Mouse (Mus musculus) embryonic facial prominence, embryonic 15.5 days (tissue): ENCODE measurements around the gene Gm45716. TPM values are rescaled to one million over a fixed set of nuclear protein-coding genes. Genes with fewer than 3 reads are reported as not detected.
A peak's percentile ranks its signal among the peaks of the same experiment; 100 is the strongest.

Source experiments
- ATAC-seq: fragments of 200-750 bp; cut with Nextera tagmentation; 2 replicates; pipeline ENCODE4 v1.8.0; 2017; ENCODE audit warnings: low read depth, moderate TSS enrichment; ENCODE audit not compliant: insufficient number of reproducible peaks, low FRiP score, low TSS enrichment
- H3K27ac ChIP-seq: fragments of 300-500 bp; sonication (generic); replicated peaks from 2 replicates; pipeline ENCODE4 v1.5.1; 2015; ENCODE audit warnings: mild to moderate bottlenecking, inconsistent platforms
- H3K27me3 ChIP-seq: fragments of 300-500 bp; sonication (generic); 2 replicates; pipeline ENCODE4 v1.6.1; 2015; ENCODE audit warnings: inconsistent platforms
- H3K36me3 ChIP-seq: fragments of 300-500 bp; sonication (generic); 2 replicates; pipeline ENCODE4 v1.6.1; 2015; ENCODE audit warnings: mild to moderate bottlenecking, inconsistent platforms
- H3K4me1 ChIP-seq: fragments of 300-500 bp; sonication (generic); 2 replicates; pipeline ENCODE4 v1.6.1; 2015; ENCODE audit warnings: inconsistent platforms
- H3K4me2 ChIP-seq: fragments of 300-500 bp; sonication (generic); replicated peaks from 2 replicates; pipeline ENCODE4 v1.6.1; 2015; ENCODE audit warnings: mild to moderate bottlenecking, inconsistent platforms
- H3K4me3 ChIP-seq: fragments of 300-500 bp; sonication (generic); replicated peaks from 2 replicates; pipeline ENCODE4 v1.5.1; 2015; ENCODE audit warnings: mild to moderate bottlenecking, inconsistent platforms
- H3K9ac ChIP-seq: fragments of 300-500 bp; sonication (generic); 2 replicates; pipeline ENCODE4 v1.6.1; 2015; ENCODE audit warnings: inconsistent platforms
- H3K9me3 ChIP-seq: fragments of 300-500 bp; sonication (generic); replicated peaks from 2 replicates; pipeline ENCODE4 v1.6.1; 2016; ENCODE audit warnings: inconsistent platforms
- WGBS: fragments of 180-500 bp; shearing (Covaris S2); methylation state at CpG from one replicate; pipeline ENCODE4 v1.1.7; 2015; 5-methylcytosine and 5-hydroxymethylcytosine counted together
- polyA plus RNA-seq: library from polyadenylated mRNA; unstranded; fragments of >200 nt; fragmentation: Nextera tagmentation; extraction: Ambion mirVana; gene quantifications from 2 replicates; pipeline ENCODE4 v1.2.1, GENCODE M21; 2015

The Gm45716 gene
- polyA plus RNA-seq, 1 experiment from 2014 or later, result 9.0 TPM

- Histone ChIP-seq H3K4me1 (peaks cover 48% of the 10 kb centered on the region), H3K4me2 (peak overlapping the region; percentile 0; the same call in 1 of the 2 replicates), H3K9ac (no peak overlapping the region), H3K27me3 (no peaks in the 10 kb centered on the region), H3K9me3 (no peaks in the 10 kb centered on the region), H3K36me3 (no peaks in the 10 kb centered on the region), H3K27ac (no peak overlapping the region), H3K4me3 (no peak overlapping the region)
- 46% methylated on average over 2 of the region's 2 CpGs for WGBS
- no peak for ATAC-seq
Observed at GRCm38 (mm10) chr11:90251923-90252322, 64.4 kb downstream of the Gm45716 start.

DNA sequence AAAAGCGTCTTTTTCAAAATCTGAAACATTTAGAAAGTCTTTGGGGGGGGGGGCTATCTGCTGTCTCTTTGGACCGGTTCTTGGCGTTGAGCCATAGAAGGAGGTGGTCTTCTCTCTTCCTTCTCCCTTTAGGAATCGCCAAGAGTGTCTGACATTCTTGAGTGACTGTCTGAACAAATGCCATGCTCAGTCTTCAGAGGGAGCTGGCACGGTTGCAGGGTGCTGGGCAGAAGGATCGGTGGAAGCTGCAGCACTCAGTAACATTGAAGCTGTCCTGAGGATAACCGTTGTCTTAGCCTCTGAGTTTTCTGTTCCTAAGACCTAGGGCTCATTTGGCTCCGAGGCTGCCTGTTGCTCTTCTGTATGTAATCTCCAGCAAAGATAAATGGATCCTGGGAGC, 64.9 kb downstream of the Gm45716 start:
- Histone ChIP-seq H3K9me3 (no peaks in the 10 kb centered on the region), H3K9ac (no peak overlapping the region), H3K27ac (no peak overlapping the region), H3K4me2 (peak overlapping the region; percentile 0; the same call in 1 of the 2 replicates), H3K27me3 (no peaks in the 10 kb centered on the region), H3K4me1 (peaks cover 53% of the 10 kb centered on the region), H3K36me3 (no peaks in the 10 kb centered on the region), H3K4me3 (no peak overlapping the region)
- no peak for ATAC-seq
- WGBS, result 55% methylated on average over 8 of the region's 8 CpGs

- H3K4me1 ChIP-seq, result peaks cover 61% of the 10 kb centered on the region
- H3K36me3 ChIP-seq, result no peaks in the 10 kb centered on the region
Observed at GRCm38 (mm10) chr11:90254536-90254935, 67.1 kb downstream of the Gm45716 start.

DNA sequence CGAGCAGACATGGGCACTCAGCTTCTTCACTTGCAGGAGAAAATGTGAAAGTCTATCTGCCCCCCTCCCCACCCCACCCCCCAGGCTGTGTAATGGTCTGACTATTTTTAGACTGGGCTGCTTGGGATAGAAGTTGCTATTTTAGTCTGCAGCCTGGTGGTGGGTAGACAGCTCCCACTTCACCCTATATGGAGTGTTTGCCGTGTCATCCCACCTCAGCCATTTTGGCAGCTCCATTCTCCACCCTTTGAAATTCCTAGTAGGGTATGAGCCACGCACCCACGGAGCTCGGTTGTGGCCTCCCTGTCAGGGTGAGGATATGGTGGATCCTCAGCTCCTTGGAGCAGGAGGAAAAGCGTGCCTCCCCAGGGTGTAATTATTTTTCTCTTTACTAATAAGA, 68.2 kb downstream of the Gm45716 start:
- Histone ChIP-seq H3K4me2 (no peak overlapping the region), H3K36me3 (peaks cover 11% of the 10 kb centered on the region), H3K4me1 (peaks cover 56% of the 10 kb centered on the region), H3K27ac (no peak overlapping the region), H3K27me3 (no peaks in the 10 kb centered on the region), H3K9ac (no peak overlapping the region), H3K9me3 (no peaks in the 10 kb centered on the region), H3K4me3 (no peak overlapping the region)
- ATAC-seq, result peak; percentile 75
- 61% methylated on average over 6 of the region's 6 CpGs for WGBS

More at GRCm38 (mm10) chr11:90254536-90254935, 67.1 kb downstream of the Gm45716 start:
- no peaks in the 10 kb centered on the region for H3K27me3 ChIP-seq
- no peak for ATAC-seq
- 84% methylated on average over 3 of the region's 3 CpGs for WGBS
- no peak overlapping the region for H3K9ac ChIP-seq
- H3K27ac ChIP-seq, result no peak overlapping the region
- no peak overlapping the region for H3K4me2 ChIP-seq
- no peak overlapping the region for H3K4me3 ChIP-seq
- H3K9me3 ChIP-seq, result no peaks in the 10 kb centered on the region

DNA sequence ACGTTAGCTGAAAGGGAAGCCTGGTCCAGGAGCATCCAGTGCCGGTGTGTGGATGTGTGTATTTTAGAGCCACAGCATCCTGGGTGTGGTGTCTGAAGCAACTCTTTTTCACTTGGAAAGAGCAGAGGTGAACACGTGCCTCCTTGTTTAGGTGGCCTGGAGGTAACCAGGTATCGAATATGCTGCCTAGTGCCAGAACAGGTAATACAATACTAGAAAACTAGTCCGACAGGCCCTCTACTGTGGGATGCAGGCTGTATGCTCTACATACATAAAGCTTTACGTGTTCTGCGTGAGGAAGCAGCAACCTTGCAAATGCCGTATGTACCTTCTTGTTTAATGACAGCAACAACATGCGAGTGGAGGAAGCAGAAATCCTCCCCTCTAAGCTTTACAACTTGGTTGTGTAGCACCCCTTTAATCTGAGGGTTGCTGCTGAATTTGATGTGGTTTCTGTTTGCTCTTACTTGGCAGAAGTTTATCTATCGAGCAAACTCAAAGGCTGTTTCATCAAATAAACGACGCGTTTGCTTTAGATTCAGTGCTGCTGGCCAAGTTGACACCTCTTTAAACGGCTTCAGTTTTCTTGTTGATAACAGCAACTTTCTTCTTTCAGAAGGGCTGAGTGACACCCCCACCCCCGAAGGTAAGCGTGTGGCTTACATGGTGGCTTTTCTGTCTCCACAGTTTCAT, 69.5 kb downstream of the Gm45716 start:
- Histone ChIP-seq H3K4me1 (peaks cover 48% of the 10 kb centered on the region), H3K4me3 (no peak overlapping the region), H3K9ac (no peak overlapping the region), H3K4me2 (0 out of 2 replicates have a peak overlapping the region, but pooled peaks have one; percentile 8), H3K27me3 (no peaks in the 10 kb centered on the region), H3K9me3 (no peaks in the 10 kb centered on the region), H3K27ac (peak overlapping the region; percentile 28; the same call in 1 of the 2 replicates), H3K36me3 (peaks cover 23% of the 10 kb centered on the region)
- WGBS, result 71% methylated on average over 16 of the region's 16 CpGs
- no peak for ATAC-seq

DNA sequence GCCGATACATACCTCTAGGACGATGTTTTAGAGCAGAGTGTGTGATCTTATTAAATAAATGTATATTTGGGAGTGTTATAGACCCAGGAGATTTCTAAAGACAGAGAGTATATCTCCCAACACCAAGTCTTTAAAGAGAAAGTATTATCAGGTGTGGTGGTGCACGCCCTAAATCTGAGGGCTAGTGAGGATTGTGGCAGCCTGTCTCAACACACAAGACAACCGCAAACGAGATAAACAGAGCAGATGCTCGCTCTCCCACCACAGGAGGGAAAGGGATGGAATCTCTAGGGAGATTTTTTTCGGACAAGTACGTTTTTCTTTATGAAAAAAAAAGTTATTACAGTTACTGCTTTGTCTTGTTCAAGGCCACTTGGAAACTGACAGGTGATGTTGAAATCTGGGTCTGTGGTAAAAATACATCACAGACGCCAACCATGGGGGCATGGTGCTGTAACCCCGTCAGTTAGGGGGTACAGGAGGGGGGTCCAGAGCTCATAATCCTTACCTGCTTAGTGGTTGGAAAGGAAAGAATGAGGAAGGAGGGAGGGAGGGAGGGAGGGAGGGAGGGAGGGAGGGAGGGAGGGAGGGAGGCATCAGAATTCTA, 70.9 kb downstream of the Gm45716 start:
- Histone ChIP-seq H3K9me3 (no peaks in the 10 kb centered on the region), H3K4me2 (no peak overlapping the region), H3K36me3 (peaks cover 37% of the 10 kb centered on the region), H3K4me3 (no peak overlapping the region), H3K27ac (no peak overlapping the region), H3K27me3 (no peaks in the 10 kb centered on the region), H3K4me1 (peaks cover 36% of the 10 kb centered on the region), H3K9ac (no peak overlapping the region)
- WGBS, result 44% methylated on average over 10 of the region's 10 CpGs
- no peak for ATAC-seq

GRCm38 (mm10) chr11:90259071-90259470, 71.6 kb downstream of the Gm45716 start:
- peaks cover 38% of the 10 kb centered on the region for H3K4me1 ChIP-seq

DNA sequence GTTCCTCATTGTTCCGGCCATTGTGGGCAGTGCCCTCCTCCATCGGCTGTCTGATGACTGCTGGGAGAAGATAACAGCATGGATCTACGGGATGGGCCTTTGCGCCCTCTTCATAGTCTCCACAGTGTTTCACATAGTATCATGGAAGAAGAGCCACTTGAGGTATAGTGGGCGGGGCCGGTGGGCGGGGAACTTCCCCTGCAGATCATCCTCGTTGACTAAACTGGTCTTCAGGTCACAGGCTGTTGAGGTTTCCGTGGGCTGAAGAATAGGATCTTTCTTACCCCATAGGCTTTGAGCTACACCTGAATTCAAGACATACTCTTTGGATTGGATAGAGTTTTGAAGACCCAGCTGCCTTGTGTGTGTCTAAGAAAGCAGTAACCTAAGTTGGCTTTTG, 72.3 kb downstream of the Gm45716 start:
- H3K27me3 ChIP-seq, result no peaks in the 10 kb centered on the region
- H3K27ac ChIP-seq, result 0 out of 2 replicates have a peak overlapping the region, but pooled peaks have one; percentile 17
- peaks cover 43% of the 10 kb centered on the region for H3K36me3 ChIP-seq
- H3K9me3 ChIP-seq, result no peaks in the 10 kb centered on the region
- no peak overlapping the region for H3K4me2 ChIP-seq
- no peak overlapping the region for H3K9ac ChIP-seq
- no peak for ATAC-seq
- no peak overlapping the region for H3K4me3 ChIP-seq
- 84% methylated on average over 9 of the region's 9 CpGs for WGBS
- peaks cover 44% of the 10 kb centered on the region for H3K4me1 ChIP-seq

More at GRCm38 (mm10) chr11:90259071-90259470, 71.6 kb downstream of the Gm45716 start:
- 10% methylated on average over 4 of the region's 4 CpGs for WGBS
- Histone ChIP-seq H3K36me3 (peaks cover 43% of the 10 kb centered on the region), H3K4me2 (no peak overlapping the region), H3K4me3 (no peak overlapping the region), H3K9me3 (no peaks in the 10 kb centered on the region), H3K27ac (0 out of 2 replicates have a peak overlapping the region, but pooled peaks have one; percentile 4), H3K27me3 (no peaks in the 10 kb centered on the region), H3K9ac (no peak overlapping the region)
- no peak for ATAC-seq

GRCm38 (mm10) chr11:90264180-90264579, 76.7 kb downstream of the Gm45716 start:
- no peaks in the 10 kb centered on the region for H3K9me3 ChIP-seq
- no peak for ATAC-seq

DNA sequence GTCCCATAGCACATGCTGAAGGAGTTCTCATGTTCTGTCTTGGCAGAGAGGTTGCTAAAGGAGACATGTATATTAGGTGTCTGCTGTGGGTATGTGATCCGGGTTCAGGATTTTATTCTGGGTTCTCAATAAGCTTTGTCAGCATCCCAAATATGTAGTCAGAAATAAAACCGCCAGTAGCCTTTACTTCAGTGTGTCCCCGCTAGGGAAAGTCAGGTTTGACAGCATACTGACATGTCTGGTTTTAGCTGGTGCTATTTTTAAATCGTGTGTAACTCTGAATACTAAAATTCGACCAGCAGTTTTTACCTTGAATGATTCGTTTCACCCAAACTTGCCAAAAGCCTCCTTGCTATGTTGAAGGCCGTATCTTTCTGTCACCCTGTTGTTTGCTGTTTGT, 78.1 kb downstream of the Gm45716 start:
- H3K36me3 ChIP-seq, result peaks cover 36% of the 10 kb centered on the region
- no peaks in the 10 kb centered on the region for H3K27me3 ChIP-seq
- no peak overlapping the region for H3K9ac ChIP-seq
- no peak overlapping the region for H3K4me3 ChIP-seq
- peaks cover 35% of the 10 kb centered on the region for H3K4me1 ChIP-seq
- ATAC-seq, result no peak
- H3K27ac ChIP-seq, result no peak overlapping the region
- no peak overlapping the region for H3K4me2 ChIP-seq
- 63% methylated on average over 7 of the region's 7 CpGs for WGBS
- H3K9me3 ChIP-seq, result no peaks in the 10 kb centered on the region

More at GRCm38 (mm10) chr11:90264180-90264579, 76.7 kb downstream of the Gm45716 start:
- Histone ChIP-seq H3K9ac (no peak overlapping the region), H3K27me3 (no peaks in the 10 kb centered on the region), H3K4me2 (no peak overlapping the region), H3K4me3 (no peak overlapping the region), H3K36me3 (peaks cover 46% of the 10 kb centered on the region), H3K4me1 (peaks cover 29% of the 10 kb centered on the region), H3K27ac (no peak overlapping the region)
- 48% methylated on average over 11 of the region's 11 CpGs for WGBS

DNA sequence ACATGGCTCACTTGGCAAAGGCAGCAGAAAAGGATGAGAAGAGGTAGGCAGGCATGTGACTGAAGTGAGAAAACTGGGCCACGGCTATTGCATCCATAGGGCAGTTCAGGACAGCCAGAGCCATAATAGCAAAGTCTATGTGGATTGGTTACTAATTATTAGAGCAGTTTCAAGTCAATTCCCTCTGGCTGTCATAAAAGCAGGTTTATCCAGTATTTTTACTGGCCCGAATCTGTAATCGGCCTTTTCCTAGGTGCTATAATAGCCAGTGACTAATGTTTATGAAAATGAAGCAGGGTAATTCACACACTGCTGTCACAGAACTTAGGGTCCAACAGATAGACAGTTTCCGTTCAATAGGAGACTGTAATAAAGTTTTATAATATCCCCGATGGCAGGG, 81.5 kb downstream of the Gm45716 start:
- Histone ChIP-seq H3K4me1 (peaks cover 34% of the 10 kb centered on the region), H3K27ac (peak overlapping the region; percentile 34; the same call in 1 of the 2 replicates), H3K4me2 (no peak overlapping the region), H3K36me3 (peaks cover 9% of the 10 kb centered on the region; the same call in 1 of the 2 replicates), H3K9me3 (no peaks in the 10 kb centered on the region), H3K9ac (no peak overlapping the region), H3K27me3 (no peaks in the 10 kb centered on the region), H3K4me3 (no peak overlapping the region)
- 64% methylated on average over 5 of the region's 5 CpGs for WGBS
- ATAC-seq, result no peak
